Mouse (Mus musculus) gastrocnemius, postnatal 25 days (tissue): ENCODE results near the gene Btnl2. TPM values are rescaled to one million over a fixed set of nuclear protein-coding genes. Genes with fewer than 3 reads are reported as not detected.

Source experiments
- DNase-seq: peaks from one replicate; pipeline ENCODE4 v3.0.0; 2022
- total RNA-seq, 2 experiments: library from RNA; stranded (reverse); gene quantifications; 1 replicate in 1 of 2; 2 replicates in 1 of 2; pipeline ENCODE4 v1.2.3; 2021

Btnl2 gene
- total RNA-seq, 2 experiments from 2014 or later, result 0.31 to 0.43 TPM

GRCm38 (mm10) chr17:34398711-34399393, 44.2 kb downstream of the Btnl2 start, which contains the start of gene BC051142:
Gene BC051142, plus strand, starts transcription at chr17:34398820.
- peak; percentile 57 for DNase-seq

DNA sequence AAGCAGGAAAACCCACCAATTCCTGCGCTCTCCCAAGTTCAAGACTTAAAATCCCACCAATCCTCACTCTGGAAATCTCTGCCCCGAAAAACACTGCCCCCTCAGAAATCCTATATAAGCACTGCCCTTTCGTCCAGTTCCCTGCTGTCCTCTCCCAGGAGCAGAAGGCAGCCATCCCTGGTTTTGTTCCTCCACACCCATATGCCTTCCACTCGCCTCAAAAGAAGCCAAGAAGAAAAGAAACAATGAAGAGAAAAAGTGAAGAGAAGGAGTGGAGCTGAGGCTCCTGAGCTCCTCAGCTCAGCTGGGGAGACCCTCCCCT, 44.7 kb downstream of the Btnl2 start:
- no peak for DNase-seq

DNA sequence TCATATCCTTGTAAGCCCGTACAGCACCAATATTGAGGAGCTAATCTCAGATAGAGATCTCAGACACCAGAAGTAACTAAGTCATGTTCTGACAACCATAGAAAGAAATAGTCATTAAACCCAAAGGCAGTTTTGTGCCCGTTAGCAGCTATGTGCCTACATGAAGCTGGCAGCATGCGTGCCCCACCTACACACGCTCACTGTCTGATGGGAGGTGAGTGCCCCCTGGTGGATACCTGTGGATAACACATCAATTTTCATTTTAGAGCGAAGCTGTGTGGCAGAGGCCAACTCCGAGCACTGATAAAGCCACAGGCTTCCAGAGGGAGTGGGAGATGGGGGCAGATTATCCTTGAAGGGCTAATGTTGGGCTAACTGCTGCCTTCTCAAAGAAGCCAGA, 56.5 kb downstream of the Btnl2 start:
- DNase-seq, result peak; percentile 20

Other genes starting within 250 kb of the Btnl2 start
- 1 to 10 TPM; 2.8 to 3.1 TPM for gene H2-DMa, start 235.3 kb upstream of the Btnl2 start, total RNA-seq
- 10 to 100 TPM; 66.7 to 69.1 TPM for gene Brd2, start 232.2 kb upstream of the Btnl2 start, total RNA-seq
- gene H2-DMb2, start 211.5 kb upstream of the Btnl2 start, total RNA-seq, result under 1 TPM; 0.28 to 0.67 TPM
- 1 to 10 TPM in 1 of 2 experiments, under 1 TPM in 1; 0.43 to 1.2 TPM for gene H2-DMb1, start 201.8 kb upstream of the Btnl2 start, total RNA-seq
- 1 to 10 TPM; 1.4 to 1.5 TPM for gene Tap1, start 167.3 kb upstream of the Btnl2 start, total RNA-seq
- gene Psmb9, start 167.1 kb upstream of the Btnl2 start, total RNA-seq, result 1 to 10 TPM; 1.3 to 3.1 TPM
- gene Psmb8, start 157.1 kb upstream of the Btnl2 start, total RNA-seq, result 1 to 10 TPM; 2.9 to 4.8 TPM
- gene Tap2, start 151.3 kb upstream of the Btnl2 start, total RNA-seq, result 1 to 10 TPM; 4.3 to 5.1 TPM
- gene H2-Ob, start 115.9 kb upstream of the Btnl2 start, total RNA-seq, result under 1 TPM in 1 of 2 experiments, not detected in 1; 0.13 TPM
- 1 to 10 TPM; 2.7 to 3.3 TPM for gene H2-Ab1, start 97.1 kb upstream of the Btnl2 start, total RNA-seq
- gene H2-Aa, start 67.0 kb upstream of the Btnl2 start, total RNA-seq, result 1 to 10 TPM; 4.4 to 4.5 TPM
- gene H2-Eb1, start 49.0 kb upstream of the Btnl2 start, total RNA-seq, result 1 to 10 TPM; 3.9 to 5.5 TPM
- gene H2-Eb2, start 29.2 kb upstream of the Btnl2 start, total RNA-seq, result not detected
- gene Btnl1, start 22.3 kb downstream of the Btnl2 start, total RNA-seq, result not detected
- not detected for gene BC051142, start 44.0 kb downstream of the Btnl2 start, total RNA-seq
- not detected for gene Btnl4, start 122.5 kb downstream of the Btnl2 start, total RNA-seq
- not detected for gene Btnl6, start 162.5 kb downstream of the Btnl2 start, total RNA-seq
- 10 to 100 TPM; 11.3 to 12.4 TPM for gene Notch4, start 209.4 kb downstream of the Btnl2 start, total RNA-seq
- gene Gpsm3, start 235.0 kb downstream of the Btnl2 start, total RNA-seq, result 1 to 10 TPM; 2.3 to 2.6 TPM
- gene Pbx2, start 236.4 kb downstream of the Btnl2 start, total RNA-seq, result 10 to 100 TPM; 12.1 to 13.6 TPM
- gene Ager, start 243.0 kb downstream of the Btnl2 start, total RNA-seq, result under 1 TPM in 1 of 2 experiments, not detected in 1; 0.24 TPM
- gene Rnf5, start 248.9 kb downstream of the Btnl2 start, total RNA-seq, result 10 to 100 TPM; 16.4 to 19.2 TPM
- gene Agpat1, start 249.4 kb downstream of the Btnl2 start, total RNA-seq, result 10 to 100 TPM; 53.6 to 56.9 TPM